Mouse (Mus musculus) MEL (cell line): ENCODE data around the gene Olfr370. TPM values are rescaled to one million over a fixed set of nuclear protein-coding genes. Genes with fewer than 3 reads are reported as not detected.

Source experiments
- DNase-seq: peaks from one replicate; pipeline ENCODE4 v3.0.0; 2011; ENCODE audit warnings: low read depth, low spot score
- H3K27ac ChIP-seq: 2 replicates; pipeline ENCODE4 v1.5.1; 2012; ENCODE audit warnings: low read depth, mild to moderate bottlenecking, control low read depth, low read length, moderate library complexity; ENCODE audit not compliant: control insufficient read depth
- H3K27me3 ChIP-seq, 2 experiments: fragments of 150-350 bp in 1 of 2; sonication (generic) in 1 of 2; 2 replicates each; pipeline ENCODE4 v1.6.1; 2012; ENCODE audit warnings: low read length in 2 of 2, mild to moderate bottlenecking in 2 of 2, improper control_type of control experiment in 1 of 2, moderate library complexity in 1 of 2; ENCODE audit not compliant: insufficient read depth in 2 of 2, control insufficient read depth in 1 of 2
- H3K36me3 ChIP-seq, 2 experiments: 2 replicates each; pipeline ENCODE4 v1.6.1; 2012 to 2014; ENCODE audit warnings: low read length in 2 of 2, improper control_type of control experiment in 1 of 2, inconsistent platforms in 1 of 2, mild to moderate bottlenecking in 1 of 2; ENCODE audit not compliant: insufficient read depth in 2 of 2, control insufficient read depth in 1 of 2
- H3K4me1 ChIP-seq, 2 experiments: fragments of 150-350 bp in 1 of 2; sonication (generic) in 1 of 2; 2 replicates each; pipeline ENCODE4 v1.6.1; 2012; ENCODE audit warnings: low read length in 2 of 2, improper control_type of control experiment in 1 of 2, mild to moderate bottlenecking in 1 of 2; ENCODE audit not compliant: insufficient read depth in 2 of 2, control insufficient read depth in 1 of 2
- H3K4me3 ChIP-seq, 2 experiments: fragments of 150-350 bp in 1 of 2; sonication (generic) in 1 of 2; 2 replicates each; pipeline ENCODE4 v1.5.1; 2012; ENCODE audit warnings: low read depth in 2 of 2, low read length in 2 of 2, mild to moderate bottlenecking in 2 of 2, moderate library complexity in 2 of 2, control low read depth in 1 of 2, improper control_type of control experiment in 1 of 2; ENCODE audit not compliant: control insufficient read depth in 1 of 2, insufficient read depth in 1 of 2
- H3K79me2 ChIP-seq: 2 replicates; pipeline ENCODE4 v1.6.1; 2012; ENCODE audit warnings: mild to moderate bottlenecking, low read length, moderate library complexity; ENCODE audit not compliant: control insufficient read depth, poor library complexity, insufficient read depth
- H3K9ac ChIP-seq: 2 replicates; pipeline ENCODE4 v1.6.1; 2012; ENCODE audit warnings: low read depth, mild to moderate bottlenecking, control low read depth, low read length, moderate library complexity; ENCODE audit not compliant: control insufficient read depth, poor library complexity, severe bottlenecking
- H3K9me3 ChIP-seq: fragments of 150-350 bp; sonication (generic); replicated peaks from 2 replicates; pipeline ENCODE4 v1.6.1; 2012; ENCODE audit warnings: mild to moderate bottlenecking, low read length, improper control_type of control experiment, moderate library complexity; ENCODE audit not compliant: insufficient read depth
- CHD1 ChIP-seq: IDR thresholded peaks from 2 replicates; pipeline ENCODE4 v1.6.1; 2012; ENCODE audit warnings: low read depth, mild to moderate bottlenecking, inconsistent platforms, low read length, improper control_type of control experiment
- CTCF ChIP-seq, 3 experiments: IDR thresholded peaks in 2 of 3; conservative IDR thresholded peaks in 1 of 3; 2 replicates each; pipeline ENCODE4 v1.5.1; 2011 to 2012; ENCODE audit warnings: low read length in 3 of 3, low read depth in 2 of 3, mild to moderate bottlenecking in 2 of 3, improper control_type of control experiment in 1 of 3, inconsistent platforms in 1 of 3, mixed read lengths in 1 of 3, moderate library complexity in 1 of 3; ENCODE audit not compliant: control insufficient read depth in 1 of 3, insufficient read depth in 1 of 3, poor library complexity in 1 of 3, severe bottlenecking in 1 of 3
- E2F4 ChIP-seq: IDR thresholded peaks from 2 replicates; pipeline ENCODE4 v1.6.1; 2011; ENCODE audit warnings: low read depth, low read length, improper control_type of control experiment, borderline replicate concordance
- ELF1 ChIP-seq: IDR thresholded peaks from 2 replicates; pipeline ENCODE4 v1.6.1; 2014; ENCODE audit warnings: low read depth, mild to moderate bottlenecking, inconsistent platforms, low read length, improper control_type of control experiment, moderate library complexity
- ETS1 ChIP-seq: IDR thresholded peaks from 2 replicates; pipeline ENCODE4 v1.6.1; 2012; ENCODE audit warnings: low read depth, mild to moderate bottlenecking, inconsistent platforms, low read length, improper control_type of control experiment, moderate library complexity
- GABPA ChIP-seq: IDR thresholded peaks from 2 replicates; pipeline ENCODE4 v1.6.1; 2012; ENCODE audit warnings: low read depth, mild to moderate bottlenecking, inconsistent platforms, low read length, improper control_type of control experiment, moderate library complexity
- JUND ChIP-seq: IDR thresholded peaks from 2 replicates; pipeline ENCODE4 v1.6.1; 2011; ENCODE audit warnings: low read depth, mild to moderate bottlenecking, improper control_type of control experiment, low read length
- KAT2A ChIP-seq: conservative IDR thresholded peaks from 2 replicates; pipeline ENCODE4 v1.6.1; 2012; ENCODE audit warnings: low read depth, low read length, improper control_type of control experiment, inconsistent platforms
- MAX ChIP-seq: IDR thresholded peaks from 2 replicates; pipeline ENCODE4 v1.6.1; 2011; ENCODE audit warnings: low read length, improper control_type of control experiment
- MXI1 ChIP-seq: IDR thresholded peaks from 2 replicates; pipeline ENCODE4 v1.6.1; 2011; ENCODE audit warnings: mild to moderate bottlenecking, low read depth, low read length, improper control_type of control experiment
- MYB ChIP-seq: IDR thresholded peaks from 2 replicates; pipeline ENCODE4 v1.6.1; 2011; ENCODE audit warnings: mild to moderate bottlenecking, low read depth, low read length, improper control_type of control experiment
- POLR2AphosphoS2 ChIP-seq: IDR thresholded peaks from 2 replicates; pipeline ENCODE4 v1.6.1; 2011; ENCODE audit warnings: low read length, improper control_type of control experiment
- POLR2AphosphoS5 ChIP-seq: IDR thresholded peaks from 2 replicates; pipeline ENCODE4 v1.6.1; 2012; ENCODE audit warnings: low read depth, borderline replicate concordance, mild to moderate bottlenecking, inconsistent platforms, low read length, moderate library complexity, mixed read lengths
- RAD21 ChIP-seq: IDR thresholded peaks from 2 replicates; pipeline ENCODE4 v1.6.1; 2011; ENCODE audit warnings: mild to moderate bottlenecking, low read depth, low read length, improper control_type of control experiment
- RCOR1 ChIP-seq: IDR thresholded peaks from 2 replicates; pipeline ENCODE4 v1.6.1; 2012; ENCODE audit warnings: low read depth, mild to moderate bottlenecking, inconsistent platforms, low read length, improper control_type of control experiment
- TAL1 ChIP-seq: IDR thresholded peaks from 2 replicates; pipeline ENCODE4 v1.6.1; 2012; ENCODE audit warnings: mild to moderate bottlenecking, inconsistent platforms, low read length, moderate library complexity, mixed read lengths
- TBP ChIP-seq: IDR thresholded peaks from 2 replicates; pipeline ENCODE4 v1.8.0; 2011; ENCODE audit warnings: low read depth, low read length, improper control_type of control experiment
- TCF12 ChIP-seq: IDR thresholded peaks from 2 replicates; pipeline ENCODE4 v1.6.1; 2014; ENCODE audit warnings: low read depth, mild to moderate bottlenecking, inconsistent platforms, low read length, improper control_type of control experiment, moderate library complexity
- UBTF ChIP-seq: IDR thresholded peaks from 2 replicates; pipeline ENCODE4 v1.6.1; 2012; ENCODE audit warnings: low read depth, mild to moderate bottlenecking, inconsistent platforms, low read length, improper control_type of control experiment, moderate library complexity, borderline replicate concordance; ENCODE audit not compliant: insufficient read depth
- USF1 ChIP-seq: IDR thresholded peaks from 2 replicates; pipeline ENCODE4 v1.6.1; 2014; ENCODE audit warnings: low read depth, mild to moderate bottlenecking, inconsistent platforms, low read length, improper control_type of control experiment, moderate library complexity
- polyA plus RNA-seq, 2 experiments: library from polyadenylated mRNA; stranded (reverse) in 1 of 2; unstranded in 1 of 2; fragments of >175 nt in 1 of 2; fragments of >200 nt in 1 of 2; gene quantifications; 2 replicates each; pipeline versions ENCODE4 v1.2.1 to v1.2.4; 2012; ENCODE audit warnings: low replicate concordance in 2 of 2, low read depth in 1 of 2; ENCODE audit not compliant: insufficient read length in 2 of 2, insufficient read depth in 1 of 2, missing spikeins in 1 of 2
- total RNA-seq: library from RNA; depleted of rRNA; stranded (reverse); fragments of 300-350 nt; gene quantifications from 2 replicates; pipeline ENCODE4 v1.2.3, GENCODE M21; 2012

Gene Olfr370
- total and polyA plus RNA-seq, 3 experiments = 0.26 TPM; not detected in 2

DNA sequence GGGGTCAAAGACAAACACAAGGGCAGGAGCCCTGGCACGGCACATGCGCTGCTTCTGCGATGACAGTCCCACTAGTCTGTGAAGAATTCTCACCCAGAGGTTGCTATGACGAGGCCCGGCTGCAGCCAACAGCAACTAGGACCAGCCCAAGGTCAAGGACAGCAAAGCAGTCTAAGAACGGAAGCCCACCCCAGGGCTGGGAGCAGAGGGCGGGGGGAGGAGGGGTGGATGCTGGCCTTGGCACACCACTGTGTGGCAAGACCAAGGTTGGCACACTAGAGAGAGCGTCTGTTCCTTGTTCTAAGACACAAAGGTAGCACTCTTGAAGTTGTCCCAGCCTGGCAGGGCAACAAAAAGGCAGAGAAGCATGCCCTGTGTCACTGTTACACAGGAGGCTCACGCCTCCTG lies 41.8 kb downstream of the Olfr370 start:
- Histone ChIP-seq H3K36me3 (no peaks in the 10 kb centered on the region; a peak in 1 of 4 replicates), H3K4me3 (no peak overlapping the region), H3K9ac (no peak overlapping the region), H3K27me3 (no peaks in the 10 kb centered on the region), H3K27ac (no peak overlapping the region), H3K4me1 (no peaks in the 10 kb centered on the region), H3K79me2 (no peaks in the 10 kb centered on the region), H3K9me3 (no peaks in the 10 kb centered on the region)
- TF ChIP-seq ETS1 (no peak), RAD21 (no peak), MYB (no peak), TCF12 (no peak)
- DNase-seq = no peak

DNA sequence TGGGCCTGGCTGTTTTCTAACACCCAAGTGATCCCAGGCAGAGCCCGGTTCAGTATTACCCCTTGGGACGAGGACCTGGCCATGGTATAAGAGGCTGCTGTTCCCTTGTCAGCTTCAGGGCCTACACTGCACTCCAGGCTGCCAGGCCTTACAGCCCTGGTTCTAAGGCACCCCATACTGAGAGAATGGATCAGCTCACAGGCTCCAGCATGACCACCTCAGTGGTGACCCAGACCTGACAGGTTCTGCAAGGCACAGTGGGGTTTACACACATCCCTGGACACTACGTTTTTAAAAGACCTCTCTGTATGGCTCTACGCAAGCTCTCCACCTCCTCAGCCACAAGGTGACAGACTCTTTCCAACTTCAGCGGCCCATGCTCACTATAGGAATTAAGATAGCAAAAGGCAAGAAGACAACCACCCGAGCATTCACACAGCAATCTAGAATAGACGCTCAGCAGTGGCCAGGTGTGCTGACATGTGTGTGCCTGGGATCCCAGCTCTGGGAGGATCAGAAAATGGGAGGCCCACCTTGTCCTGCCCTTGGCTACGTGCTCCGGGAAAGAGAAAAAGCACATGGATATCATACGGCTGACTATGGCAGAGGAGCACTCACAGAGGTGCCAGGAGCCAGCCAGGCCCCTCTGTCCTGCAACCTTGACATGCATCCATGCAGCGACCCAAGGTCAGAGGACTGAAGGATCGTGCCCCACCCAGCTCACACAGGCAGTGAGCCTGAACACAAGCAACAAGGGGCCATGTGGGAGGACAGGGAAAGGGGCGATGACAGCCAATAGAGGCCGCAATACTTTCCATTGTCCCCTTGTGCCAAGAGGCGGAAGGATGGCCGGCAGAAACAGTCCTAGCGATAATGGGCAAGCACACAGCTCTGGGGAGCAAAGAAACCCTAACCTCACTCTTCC lies 42.8 kb downstream of the Olfr370 start:
- H3K9me3 ChIP-seq = no peaks in the 10 kb centered on the region
- H3K4me3 ChIP-seq = no peak overlapping the region
- H3K36me3 ChIP-seq = no peaks in the 10 kb centered on the region
- no peaks in the 10 kb centered on the region for H3K4me1 ChIP-seq
- no peak for DNase-seq
- H3K79me2 ChIP-seq = no peaks in the 10 kb centered on the region
- H3K27ac ChIP-seq = no peak overlapping the region
- H3K9ac ChIP-seq = no peak overlapping the region
- H3K27me3 ChIP-seq = no peaks in the 10 kb centered on the region
- no peak for TF ChIP-seq JUND
- TF ChIP-seq POLR2AphosphoS5 = no peak
- no peak for TF ChIP-seq GABPA
- no peak for TF ChIP-seq MXI1
- TF ChIP-seq E2F4 = no peak
- TF ChIP-seq TCF12 = no peak
- TF ChIP-seq RCOR1 = no peak
- no peak for TF ChIP-seq MAX
- no peak for TF ChIP-seq CHD1
- TF ChIP-seq UBTF = no peak
- TF ChIP-seq TAL1 = no peak
- TF ChIP-seq MYB = no peak
- TF ChIP-seq USF1 = no peak
- TF ChIP-seq TBP = no peak
- no peak for TF ChIP-seq CTCF (IDR thresholded peaks at IDR 0.05 in 2 of 3, conservative IDR thresholded peaks at IDR 0.05 in 1 of 3; ENCODE audit: control insufficient read depth in 1 of 3, insufficient read depth in 1 of 3, low read depth in 2 of 3, low read length in 3 of 3, poor library complexity in 1 of 3, severe bottlenecking in 1 of 3)
- TF ChIP-seq ELF1 = no peak
- TF ChIP-seq KAT2A = no peak
- no peak for TF ChIP-seq POLR2AphosphoS2
- no peak for TF ChIP-seq ETS1
